Mouse (Mus musculus): ENCODE data around the gene Fcgr2b.

Gene Fcgr2b

GRCm38 (mm10) chr1:170926941-170927340, 49.4 kb downstream of the Fcgr2b start:
- DNase-seq (ENCODE audit: low spot score) = peak; percentile 38

DNA sequence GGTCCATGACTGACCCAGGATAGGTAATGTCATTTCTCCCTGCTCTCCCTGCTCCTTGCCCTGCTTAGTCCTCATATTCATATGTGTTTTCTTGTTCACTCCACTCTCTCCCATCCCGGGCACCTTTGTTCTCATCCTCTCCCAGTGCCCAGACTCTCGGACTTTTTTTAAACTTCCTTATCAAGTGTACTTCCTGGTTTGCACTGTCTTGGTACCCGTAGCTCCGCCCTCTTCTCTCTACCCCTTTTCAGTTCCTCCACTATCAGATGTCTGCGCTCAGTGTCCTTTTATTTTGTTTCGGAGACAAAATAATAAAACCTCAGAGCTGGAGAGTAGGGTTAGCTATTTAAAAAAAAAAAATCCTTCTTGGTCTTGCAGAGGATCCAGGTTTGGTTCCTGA, 51.9 kb downstream of the Fcgr2b start:
- DNase-seq (ENCODE audit: low spot score) = no peak

DNA sequence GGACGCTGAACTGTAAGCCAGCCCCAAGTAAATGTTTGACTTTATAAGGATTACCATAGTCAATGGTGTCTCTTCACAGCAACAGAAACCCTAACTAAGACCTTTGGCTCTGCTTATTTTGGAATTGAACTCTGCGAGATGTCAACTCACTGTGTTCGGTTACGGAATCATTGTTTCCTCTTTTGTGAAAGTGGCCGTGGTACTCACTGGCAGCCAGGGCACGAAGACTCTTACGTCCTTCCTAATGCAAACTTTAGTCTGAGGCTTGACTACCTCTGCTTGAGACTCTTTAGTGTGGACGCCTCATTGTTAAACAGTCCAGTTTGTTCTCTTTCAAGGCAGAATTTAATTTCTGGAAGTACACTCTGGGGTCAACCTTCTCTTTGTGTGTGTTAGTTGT, 57.0 kb downstream of the Fcgr2b start:
- no peak for DNase-seq (ENCODE audit: low spot score)

DNA sequence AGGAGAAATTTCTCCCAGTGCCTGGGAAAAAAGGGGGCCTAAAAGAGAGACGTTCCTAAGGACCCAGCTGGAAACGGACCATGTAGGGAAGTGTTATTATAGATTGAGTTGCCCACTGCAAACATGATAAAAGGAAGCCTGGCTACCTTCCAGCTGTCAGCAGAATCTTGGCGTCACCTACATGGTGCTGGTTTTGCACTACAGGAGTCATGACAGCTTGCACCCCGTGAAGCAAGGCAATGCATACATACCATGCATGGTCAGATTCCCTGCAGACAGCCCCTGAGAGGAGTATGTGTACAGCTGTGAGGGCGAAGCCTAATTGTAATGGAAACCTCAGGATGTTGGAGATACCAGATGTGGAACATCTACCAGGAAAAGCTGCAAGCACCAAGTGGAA, 60.7 kb downstream of the Fcgr2b start:
- DNase-seq (ENCODE audit: low spot score) = no peak

- no peak for DNase-seq (ENCODE audit: low spot score)
Measured at GRCm38 (mm10) chr1:170912891-170913615, 63.3 kb downstream of the Fcgr2b start, which contains the start of gene Fcrlb. Gene Fcrlb (minus strand): TSS chr1:170912941.

- no peak for DNase-seq (ENCODE audit: low spot score)
Measured at GRCm38 (mm10) chr1:170911907-170912660, 64.3 kb downstream of the Fcgr2b start.

Measured in ovary, adult 18-20 months (tissue).